Mouse (Mus musculus): Measurements from ENCODE around the gene Mipol1.

DNA sequence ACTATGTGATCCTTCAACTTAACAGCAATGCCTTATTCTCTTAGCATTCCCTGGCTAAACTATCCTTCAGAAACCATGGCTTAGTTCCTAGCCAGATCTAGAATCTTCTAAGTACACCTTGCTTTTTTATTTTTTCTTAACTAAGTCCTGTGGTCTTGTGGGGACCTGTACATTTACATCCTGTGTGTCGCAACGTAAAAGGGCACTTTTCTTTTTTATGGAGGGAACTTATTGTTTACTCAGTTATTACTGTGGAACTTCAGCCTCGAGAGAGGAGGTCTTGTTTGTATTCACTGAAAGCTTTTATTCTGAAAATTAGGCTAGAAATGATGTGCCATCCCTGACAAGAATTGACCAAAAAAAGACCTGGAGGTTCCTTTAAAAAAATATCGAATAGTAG is 298.1 kb downstream of the Mipol1 start:
- no peak for TF ChIP-seq EP300 (IDR thresholded peaks at IDR 0.05; ENCODE audit: insufficient read depth, low read depth, low read length)
- TF ChIP-seq CTCF (IDR thresholded peaks at IDR 0.05), result no peak
- no peak for TF ChIP-seq POLR2A (IDR thresholded peaks at IDR 0.05; ENCODE audit: insufficient read depth, low read depth, low read length)

All from heart, adult 2 months (tissue).